Mouse (Mus musculus): ENCODE data around the gene Rbbp5.

DNA sequence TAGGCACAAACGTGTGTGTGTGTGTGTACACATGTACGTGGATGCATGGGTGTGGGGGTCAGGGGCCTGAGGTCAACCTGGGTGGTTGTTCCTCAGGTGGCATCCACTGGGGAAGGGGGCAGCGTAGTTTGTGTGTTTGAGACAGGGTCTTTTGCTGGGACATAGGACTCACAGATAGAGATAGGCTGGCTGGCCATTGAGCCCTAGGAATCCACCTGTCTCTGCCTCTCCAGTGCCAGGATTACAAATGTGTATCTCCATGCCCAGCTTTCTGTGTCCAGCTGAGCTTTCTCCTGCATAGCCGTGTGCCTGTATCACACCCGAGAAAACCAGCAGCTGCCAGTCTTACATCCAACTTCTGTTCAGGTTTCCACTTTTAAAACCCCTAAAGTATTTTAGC is 32.6 kb downstream of the Rbbp5 start:
- TF ChIP-seq CTCF (IDR thresholded peaks at IDR 0.05; ENCODE audit: borderline replicate concordance, insufficient read depth, low read length), result no peak
- TF ChIP-seq POLR2A (IDR thresholded peaks at IDR 0.05; ENCODE audit: low read depth, low read length), result no peak
